Mouse (Mus musculus) liver, embryonic 14.5 days (tissue): ENCODE results near the gene Gpc6.

Experiments used
- CTCF ChIP-seq: IDR thresholded peaks from 2 replicates; pipeline ENCODE4 v1.5.1; 2016; ENCODE audit warnings: antibody characterized with exemption, low read depth, control low read depth
- EP300 ChIP-seq: IDR thresholded peaks from 2 replicates; pipeline ENCODE4 v1.6.1; 2016; ENCODE audit warnings: antibody characterized with exemption, low read depth

DNA sequence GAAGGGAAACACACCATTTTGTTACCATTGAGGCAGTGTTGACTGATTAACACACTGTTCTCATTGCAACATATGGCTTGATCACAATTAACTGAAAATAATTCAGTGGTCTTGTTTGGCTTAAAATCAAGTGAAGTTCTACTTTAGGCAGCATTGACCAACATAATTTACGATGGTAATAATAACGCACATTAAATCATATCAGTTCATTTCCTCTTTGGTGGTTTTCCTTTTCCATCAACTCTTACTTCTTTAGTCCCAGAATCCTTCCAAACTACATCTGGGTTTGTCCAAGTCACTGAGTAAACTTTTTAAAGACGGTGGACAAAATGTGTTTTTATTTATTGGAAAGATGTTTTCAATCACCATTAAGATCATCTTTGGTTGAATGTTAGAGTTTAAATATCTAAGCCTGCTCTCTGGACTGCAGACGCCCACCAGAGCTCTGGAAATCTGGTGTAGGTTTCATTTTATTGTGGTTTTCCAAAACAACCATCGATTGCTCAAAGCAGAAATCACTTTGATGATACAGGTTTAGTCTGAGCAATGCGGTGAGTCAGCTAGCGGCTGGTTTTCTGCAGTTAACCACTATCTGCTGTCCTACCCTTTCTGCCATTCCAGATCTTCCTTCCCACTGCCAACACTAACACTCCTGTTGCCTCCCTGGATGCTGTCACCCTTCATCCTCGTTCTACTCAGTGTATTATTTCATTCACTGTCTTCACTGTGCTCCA is 314.7 kb downstream of the Gpc6 start:
- TF ChIP-seq EP300 (no peak), CTCF (no peak)
